Mouse (Mus musculus) R1 (cell line): ENCODE data around the gene Rpsa.

Experiments
- DNase-seq: peaks from one replicate; pipeline ENCODE4 v3.0.0-alpha.2; 2018; ENCODE audit warnings: low read depth, low spot score

The Rpsa gene

DNA sequence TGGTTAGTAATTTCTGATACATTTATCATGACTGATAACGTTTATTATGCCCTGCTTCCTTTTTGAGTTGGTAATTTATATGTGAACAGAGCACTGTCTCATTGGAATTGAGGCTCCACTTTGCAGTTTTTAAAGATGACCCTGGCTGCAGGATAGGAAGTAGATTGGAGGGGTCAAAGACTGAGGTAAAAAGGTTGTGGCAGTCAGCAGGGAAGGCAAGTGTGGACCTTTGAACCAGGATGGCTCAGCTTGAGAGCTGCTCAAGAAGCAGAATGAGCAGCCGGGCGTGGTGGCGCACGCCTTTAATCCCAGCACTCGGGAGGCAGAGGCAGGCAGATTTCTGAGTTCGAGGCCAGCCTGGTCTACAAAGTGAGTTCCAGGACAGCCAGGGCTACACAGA, 14.0 kb upstream of the Rpsa start:
- DNase-seq, result no peak

DNA sequence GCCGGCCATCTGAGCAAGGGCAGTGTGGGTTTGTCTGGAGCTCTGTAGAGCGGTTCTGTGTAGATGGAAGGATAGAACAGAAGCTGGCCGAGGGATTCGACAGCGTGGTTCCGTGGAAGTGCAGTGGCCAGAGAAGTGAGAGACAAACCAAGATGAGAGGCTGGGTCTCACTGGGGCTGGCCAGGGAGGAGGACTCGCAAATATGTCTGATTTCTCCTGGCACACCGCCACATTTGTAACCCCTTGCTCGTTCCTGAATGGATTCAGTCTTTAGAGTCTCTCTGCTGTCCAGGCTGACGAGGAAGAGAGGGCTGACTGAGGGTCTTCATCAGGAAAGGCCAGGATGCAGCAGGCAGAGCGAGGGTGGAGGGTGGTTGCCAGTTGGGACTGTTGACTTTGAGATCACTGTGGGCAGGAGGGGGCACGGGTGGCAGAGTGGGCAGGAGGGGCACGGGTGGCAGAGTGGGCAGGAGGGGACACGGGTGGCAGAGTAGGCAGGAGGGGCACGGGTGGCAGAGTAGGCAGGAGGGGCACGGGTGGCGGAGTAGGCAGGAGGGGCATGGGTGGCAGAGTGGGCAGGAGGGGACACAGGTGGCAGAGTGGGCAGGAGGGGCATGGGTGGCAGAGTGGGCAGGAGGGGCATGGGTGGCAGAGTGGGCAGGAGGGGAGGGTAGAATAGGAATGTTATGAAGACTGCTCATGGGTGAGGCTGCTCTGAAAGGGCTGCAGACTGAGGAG, 13.3 kb upstream of the Rpsa start:
- no peak for DNase-seq

DNA sequence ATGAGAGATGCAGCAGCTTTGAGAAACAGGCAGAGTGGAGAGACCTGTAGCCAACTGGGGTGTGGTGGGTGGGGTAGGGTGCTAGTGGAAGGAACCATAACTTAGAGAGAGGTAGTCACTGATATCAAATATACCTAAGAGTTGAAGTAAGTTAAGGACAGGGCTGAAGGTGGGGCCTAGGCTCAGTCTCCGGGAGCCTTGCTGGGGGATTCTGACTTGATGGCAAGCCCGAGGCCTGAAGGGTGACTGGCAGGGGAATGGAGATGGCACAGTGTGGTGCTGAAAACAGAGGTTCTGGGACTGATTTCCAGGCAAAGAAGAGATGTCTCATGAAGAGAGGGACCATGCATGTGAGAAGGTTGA, 12.7 kb upstream of the Rpsa start:
- no peak for DNase-seq

DNA sequence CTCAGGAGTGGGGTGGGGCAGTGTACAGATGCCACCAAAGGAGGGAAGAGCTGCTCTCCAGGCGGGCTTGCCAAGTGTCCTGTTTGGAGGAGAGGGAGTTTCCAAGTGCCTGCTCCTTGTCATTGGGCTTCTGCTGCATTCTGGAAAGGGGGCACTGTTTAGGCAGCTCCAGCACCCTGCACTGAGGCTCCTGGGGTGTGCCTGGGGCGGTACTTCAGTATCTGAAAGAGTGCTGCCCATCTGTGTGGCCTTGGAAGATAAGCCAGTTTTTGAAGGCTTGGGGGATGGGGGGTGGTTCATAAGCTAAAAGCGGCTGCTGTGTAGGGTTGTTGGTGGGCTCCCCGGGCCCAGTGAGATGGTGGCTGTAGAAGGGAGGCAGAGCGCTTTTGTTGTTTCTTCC, 11.9 kb upstream of the Rpsa start:
- no peak for DNase-seq

DNA sequence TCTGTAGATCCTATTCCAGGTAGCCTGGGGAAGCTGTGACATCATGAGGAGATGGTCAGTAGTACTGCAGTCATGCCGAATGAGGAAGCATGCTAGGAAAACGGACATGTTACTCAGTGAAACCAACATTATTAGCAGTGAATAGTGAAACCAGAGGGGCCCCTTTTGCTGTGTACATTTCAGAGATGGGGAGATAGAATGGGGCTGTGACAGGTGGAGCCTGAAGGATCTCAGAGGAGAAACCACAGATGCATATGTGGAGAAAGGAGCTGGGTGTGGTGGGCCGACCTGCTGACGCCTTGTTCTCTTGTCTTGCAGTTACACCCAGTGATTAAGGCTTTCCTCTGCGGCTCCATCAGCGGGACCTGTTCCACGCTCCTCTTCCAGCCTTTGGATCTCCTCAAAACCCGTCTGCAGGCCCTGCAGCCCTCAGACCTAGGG, 11.3 kb upstream of the Rpsa start:
- DNase-seq, result no peak

DNA sequence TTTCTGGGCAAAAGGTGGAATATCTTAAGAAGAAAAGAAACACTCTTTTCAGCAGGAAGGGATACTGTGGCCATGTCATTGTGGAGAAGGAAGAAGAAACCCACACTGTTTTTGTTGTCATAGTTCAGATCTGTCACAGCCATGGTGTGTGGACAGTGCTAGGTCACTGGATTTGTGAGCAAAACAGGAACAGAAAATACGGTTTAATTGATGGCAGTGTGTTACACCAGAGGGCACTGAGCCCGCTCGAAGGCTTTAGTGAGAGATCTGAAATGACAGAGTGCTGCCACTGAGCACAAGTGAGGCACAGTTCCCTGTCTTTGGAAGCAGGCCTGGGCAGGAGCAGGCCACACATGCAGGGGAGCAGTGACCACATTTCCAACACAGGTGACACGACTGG, 9.3 kb upstream of the Rpsa start:
- DNase-seq, result no peak

DNA sequence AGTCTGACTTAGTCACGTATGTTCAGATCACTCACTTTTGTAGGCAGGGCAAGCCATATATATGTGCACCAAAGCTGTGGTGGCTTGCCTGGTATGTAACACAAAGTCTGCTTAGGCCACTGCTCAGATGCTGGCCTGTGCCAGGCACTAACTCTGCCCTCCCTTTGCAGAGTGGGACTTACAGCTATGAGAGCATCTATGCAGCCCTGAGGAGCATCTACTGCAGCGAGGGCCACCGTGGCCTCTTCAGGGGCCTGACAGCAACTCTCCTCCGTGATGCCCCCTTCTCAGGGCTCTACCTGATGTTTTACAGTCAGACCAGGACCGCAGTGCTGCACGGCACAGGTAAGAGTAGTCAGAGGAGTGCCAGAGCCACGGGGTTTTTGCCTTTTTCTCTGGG, 7.0 kb upstream of the Rpsa start:
- DNase-seq, result no peak

DNA sequence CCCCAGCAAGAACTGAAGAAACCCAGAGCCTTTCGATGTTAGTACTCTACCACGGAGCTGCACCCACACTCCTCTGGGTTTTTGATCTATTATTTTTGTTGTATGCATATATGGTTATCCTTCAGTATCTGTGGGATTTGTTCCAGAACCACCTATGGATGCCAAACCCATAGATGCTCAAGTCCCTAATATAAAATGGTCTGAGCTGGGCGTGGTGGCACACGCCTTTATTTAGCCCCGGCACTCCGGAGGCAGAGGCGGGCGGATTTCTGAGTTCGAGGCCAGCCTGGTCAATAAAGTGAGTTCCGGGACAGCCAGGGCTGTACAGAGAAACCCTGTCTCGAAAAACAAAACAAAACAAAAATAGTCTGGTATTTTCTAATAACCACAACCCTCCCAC, 621 bp upstream of the Rpsa start:
- no peak for DNase-seq

DNA sequence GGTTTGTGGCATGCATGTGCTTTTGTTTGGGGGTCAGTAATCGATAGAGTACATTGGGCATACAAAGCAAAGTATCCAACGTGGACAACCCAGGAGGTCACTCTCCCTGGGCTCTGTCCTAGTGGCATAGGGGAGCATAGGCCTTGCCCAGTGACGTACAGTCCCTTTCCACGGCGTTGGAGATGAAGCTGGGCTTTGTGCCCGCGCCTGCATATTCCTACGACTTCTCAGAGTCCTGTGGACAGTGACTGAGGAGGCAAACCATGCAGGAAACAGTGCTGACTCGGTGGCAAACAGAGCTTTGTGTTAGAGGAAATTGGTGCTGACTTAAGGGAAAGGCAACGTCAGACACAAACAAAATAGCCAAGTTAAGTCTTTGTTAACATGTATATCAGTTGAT, 1.8 kb downstream of the Rpsa start:
- no peak for DNase-seq

DNA sequence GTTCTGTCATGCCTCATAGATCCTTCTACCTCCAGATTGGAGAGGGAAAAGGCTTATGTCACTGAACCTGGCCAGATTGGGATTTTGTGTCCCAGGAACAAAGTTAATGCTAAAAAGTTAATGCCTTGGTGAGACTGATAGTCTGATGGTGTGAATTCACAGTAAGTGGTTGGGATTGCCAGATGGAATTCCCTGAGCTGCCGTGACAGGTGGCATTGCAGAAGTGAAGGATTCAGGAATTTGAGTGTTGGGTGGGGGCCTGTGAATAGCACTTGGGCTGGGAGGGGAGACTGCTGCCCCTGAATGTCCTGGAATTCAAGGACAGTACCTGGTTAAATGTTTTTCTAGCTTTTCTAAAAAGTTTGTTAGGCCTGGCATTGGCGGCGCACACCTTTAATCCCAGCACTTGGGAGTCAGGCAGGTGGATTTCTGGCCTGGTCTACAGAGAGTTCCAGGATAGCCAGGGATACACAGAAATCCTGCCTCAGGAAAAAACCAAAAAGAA, 4.3 kb downstream of the Rpsa start:
- DNase-seq, result no peak

DNA sequence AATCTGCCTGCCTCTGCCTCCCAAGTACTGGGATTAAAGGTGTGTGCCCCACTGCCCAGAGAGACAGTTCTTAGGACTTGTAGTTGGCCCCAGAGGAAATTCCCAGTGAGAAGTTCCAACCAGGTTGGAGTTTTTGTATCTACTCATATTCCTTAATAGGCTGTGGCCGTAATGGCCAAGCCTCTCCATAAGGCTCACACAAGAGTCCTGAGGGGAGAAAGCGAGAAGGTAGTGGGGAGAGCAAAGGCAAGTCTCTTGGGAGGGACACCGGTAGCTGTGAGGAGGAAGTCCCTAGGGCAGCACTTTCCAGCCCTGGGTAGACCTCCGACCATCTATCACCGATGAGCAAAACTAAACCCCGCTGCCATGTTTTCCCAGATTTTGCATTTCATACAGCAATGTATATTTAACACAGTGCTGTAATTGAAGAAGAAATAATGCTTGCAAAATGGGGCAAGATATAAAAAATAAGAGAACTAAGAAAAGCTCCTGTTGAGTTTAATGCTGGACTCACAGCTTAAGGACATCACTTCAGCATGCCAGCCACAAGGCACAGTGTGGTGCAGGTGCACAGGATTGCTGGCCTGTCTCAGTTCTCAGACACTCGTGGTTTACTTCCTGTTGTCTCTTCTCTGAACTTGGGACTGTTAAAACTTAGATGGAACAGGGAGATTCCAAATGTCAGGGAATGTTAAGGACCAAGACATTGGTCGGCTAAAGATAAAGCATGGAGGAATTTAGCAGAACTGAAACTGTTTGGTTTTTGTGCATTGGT, 5.7 kb downstream of the Rpsa start:
- peak; percentile 60 for DNase-seq

DNA sequence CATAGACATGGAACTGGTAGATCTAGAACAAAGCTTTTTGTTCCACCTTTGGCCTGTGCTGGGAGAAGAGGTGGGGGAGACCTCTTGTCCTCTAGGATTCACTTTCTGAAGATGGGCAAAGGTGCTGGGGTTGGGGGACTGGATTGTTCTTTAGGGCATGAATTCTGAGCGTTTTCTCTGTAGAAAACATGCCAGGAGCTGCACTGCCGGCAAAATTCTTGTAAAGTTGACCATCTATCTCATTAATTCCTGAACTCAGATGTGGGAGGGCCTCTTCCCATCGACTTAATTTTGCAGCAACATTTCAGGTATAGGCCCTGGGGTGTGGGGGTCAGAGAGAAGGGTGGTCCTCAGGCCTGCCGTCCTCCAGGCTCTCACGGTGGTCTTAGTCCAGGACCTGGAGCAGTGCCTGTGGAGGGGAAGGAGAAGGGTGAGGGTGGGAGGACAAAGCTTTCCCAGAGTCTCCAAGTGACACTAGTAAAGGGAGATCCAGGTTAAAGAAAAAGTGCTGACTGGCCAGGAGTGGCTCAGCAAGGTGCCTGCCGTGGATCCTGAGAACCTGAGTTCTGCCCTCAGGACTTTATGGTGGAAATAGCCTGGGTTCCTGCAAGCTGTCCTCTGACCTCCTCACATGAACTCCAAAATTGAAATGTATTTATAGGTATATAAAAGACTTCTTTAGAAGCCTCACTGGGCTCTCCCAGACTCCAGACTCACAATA, 6.4 kb downstream of the Rpsa start:
- DNase-seq, result no peak

DNA sequence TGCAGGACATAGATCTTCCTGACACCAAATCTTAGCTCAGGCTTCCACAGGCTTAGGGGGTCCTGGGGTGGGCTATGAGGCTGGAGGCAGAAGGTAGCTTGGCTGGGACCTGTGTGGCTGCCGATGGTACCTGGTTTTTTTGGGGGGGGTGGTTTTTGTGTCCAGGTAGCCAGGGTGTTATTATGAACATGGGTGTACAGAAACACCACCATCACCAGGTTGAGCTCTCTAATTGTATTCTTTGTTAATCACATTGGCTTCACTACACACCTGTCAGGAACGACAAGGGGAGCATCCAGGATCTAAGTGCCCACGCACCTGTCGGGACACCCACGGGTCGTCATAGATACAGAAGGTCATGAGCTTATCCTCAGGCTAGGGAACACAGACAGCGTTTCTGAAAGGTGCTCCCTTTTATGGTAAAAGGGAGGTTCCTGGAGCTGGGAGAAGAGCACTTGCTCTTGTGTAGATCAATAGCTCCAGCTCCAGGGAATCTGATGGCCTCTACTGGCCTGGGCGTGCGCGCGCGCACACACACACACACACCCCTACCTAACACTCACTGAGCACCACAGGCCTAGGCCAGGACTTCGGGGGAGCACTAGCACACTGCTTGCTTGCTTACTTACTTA, 7.2 kb downstream of the Rpsa start:
- DNase-seq, result peak; percentile 77

DNA sequence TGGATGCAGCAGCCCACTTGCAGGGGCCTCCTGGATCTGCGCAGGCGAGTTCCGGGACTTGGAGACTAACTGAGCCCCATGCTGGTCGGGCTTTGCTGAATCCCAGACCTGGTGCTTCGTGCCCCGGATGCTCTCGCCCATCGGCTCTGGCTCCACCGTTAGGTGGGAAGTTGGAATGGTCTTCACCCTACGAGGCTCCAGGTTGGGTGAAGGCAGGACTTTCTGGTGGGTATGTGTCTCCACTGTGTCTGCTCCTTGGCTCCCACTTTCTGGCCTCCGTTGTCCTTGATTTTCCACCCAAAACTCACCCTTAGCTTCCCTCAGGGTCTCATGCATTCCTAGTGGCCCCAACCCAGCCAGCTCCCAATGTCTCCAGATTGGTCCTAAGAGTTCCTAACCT, 8.0 kb downstream of the Rpsa start:
- no peak for DNase-seq

DNA sequence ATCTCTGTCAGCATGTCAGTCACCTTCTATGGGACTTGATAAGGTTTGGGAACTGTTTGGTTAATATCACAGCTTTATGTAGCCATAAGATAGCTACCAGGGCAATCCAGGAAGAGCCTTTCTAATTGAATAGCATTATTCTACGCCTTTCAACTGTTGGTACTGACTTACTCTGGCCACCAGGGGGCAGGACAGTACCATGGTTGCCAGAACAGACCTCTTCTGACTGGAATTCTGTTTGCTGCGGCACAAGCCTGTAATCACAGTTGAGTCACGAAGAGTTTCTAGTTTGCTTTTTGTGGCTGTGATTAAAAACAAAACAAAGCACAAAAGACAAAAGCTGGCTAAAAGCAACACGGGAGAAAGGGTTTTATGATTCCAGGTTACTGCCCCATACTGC, 13.2 kb downstream of the Rpsa start:
- peak; percentile 82 for DNase-seq

DNA sequence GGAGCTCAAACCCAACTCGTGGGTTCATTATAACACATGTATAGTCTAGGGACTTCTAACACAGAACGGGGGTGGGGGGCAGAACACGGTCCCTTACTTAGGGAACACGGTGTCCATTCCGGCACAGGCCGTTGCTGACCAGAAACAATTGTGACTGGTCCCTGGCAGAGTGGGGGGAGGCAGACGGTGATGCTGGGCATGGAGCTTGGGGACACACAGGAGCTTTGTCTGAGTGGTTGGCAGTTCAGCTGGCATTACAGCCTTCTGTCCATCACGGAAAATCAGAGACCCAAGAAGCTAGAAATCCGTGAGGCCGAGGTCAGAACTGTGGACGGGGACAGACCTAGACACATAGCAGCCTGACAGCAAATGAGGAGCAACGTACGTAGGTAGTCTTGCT, 17.0 kb downstream of the Rpsa start:
- DNase-seq, result no peak

DNA sequence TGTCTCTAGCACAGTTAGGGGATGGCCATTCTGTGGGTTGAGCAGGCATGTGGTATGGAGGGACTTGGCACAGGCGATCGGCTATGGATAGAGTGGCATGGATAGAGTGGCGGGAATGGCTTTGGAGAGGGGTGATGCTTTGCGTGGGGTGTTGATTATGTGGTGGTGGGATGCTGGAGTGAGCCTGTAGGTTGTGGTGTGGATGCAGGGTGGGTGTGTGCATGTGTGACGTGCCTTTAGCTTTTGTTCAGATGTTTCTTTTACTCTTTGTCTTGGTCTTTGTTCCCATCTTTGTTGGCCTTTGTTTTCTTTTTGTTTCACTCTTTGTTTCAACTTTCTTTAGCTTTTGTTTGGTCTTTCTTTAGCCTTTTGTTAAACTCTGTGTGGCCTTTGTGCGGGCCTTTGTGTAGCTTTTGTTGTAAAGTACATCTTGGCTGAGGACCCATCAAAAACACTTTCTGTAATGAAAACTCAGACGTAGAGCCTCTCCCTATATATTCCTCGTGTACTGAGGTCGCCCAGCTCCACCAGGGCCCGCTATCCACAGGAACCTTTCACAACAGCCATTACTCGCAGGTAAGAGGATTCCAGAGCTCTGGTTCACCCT, 21.8 kb downstream of the Rpsa start, which contains the start of gene Mobp:
TSS of gene Mobp (plus strand) at position 486 of the 607 bp plus-strand sequence.
- peak; percentile 95 for DNase-seq

DNA sequence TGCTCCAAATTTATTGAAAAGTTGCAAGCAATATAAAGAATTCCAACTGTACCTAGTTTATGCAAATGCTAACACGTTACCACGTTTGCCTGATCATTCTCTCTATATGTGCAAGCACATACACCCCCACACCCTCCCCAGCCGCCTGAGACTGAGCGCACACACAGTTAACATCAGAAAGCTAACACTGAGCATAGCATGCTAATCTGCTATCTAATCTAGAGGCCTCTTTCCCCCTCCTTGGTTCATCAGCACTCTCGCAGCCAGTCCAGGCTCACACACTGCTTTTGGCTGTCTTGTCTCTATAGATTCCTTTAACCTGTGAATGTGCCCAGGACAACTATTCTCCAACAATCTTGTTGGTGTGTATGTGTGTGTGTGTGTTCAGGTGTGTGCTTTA, 23.7 kb downstream of the Rpsa start:
- no peak for DNase-seq

DNA sequence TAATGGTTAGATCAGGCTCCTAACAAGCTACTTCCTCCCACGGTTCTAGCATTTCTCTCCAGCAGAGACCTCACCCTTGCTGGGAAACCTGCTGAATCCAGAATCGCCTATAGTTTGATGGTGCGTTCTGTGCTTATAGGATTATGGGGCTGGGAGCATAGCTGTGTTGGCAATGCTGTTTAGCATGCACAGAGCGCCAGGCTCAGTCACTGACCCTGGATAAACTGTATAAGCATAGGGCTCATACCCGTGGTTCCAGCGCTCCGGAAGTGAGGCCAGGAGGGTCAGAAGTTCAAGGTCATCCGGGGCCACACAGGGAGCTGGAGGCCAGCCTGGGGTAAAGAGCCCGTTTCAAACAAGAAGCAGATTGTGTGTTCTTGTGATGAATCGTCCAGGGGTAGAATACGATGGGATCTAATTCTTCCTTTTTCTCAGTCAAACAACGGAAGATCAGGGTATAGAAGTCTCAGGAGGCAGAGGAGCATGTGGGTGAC, 24.5 kb downstream of the Rpsa start:
- DNase-seq, result peak; percentile 81

DNA sequence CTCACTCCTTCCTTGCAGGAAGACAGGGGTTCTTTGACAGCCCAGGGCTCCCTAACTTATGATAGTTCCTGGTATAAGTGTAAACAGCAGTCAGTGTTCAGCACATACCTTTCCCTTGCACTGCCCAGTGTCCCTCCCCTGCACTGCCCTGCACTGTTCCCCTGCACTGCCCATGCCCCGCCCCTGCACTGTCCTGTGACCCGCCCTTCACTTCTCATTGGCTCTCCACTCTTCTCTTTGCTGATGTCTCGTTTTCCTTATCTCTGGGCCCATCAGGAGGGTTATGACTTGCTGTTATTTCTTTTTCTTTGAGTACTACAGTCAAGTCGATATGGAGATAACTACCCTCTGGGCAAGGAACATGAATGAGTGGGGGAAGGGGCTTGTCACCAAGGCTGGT, 30.6 kb downstream of the Rpsa start:
- DNase-seq, result no peak

DNA sequence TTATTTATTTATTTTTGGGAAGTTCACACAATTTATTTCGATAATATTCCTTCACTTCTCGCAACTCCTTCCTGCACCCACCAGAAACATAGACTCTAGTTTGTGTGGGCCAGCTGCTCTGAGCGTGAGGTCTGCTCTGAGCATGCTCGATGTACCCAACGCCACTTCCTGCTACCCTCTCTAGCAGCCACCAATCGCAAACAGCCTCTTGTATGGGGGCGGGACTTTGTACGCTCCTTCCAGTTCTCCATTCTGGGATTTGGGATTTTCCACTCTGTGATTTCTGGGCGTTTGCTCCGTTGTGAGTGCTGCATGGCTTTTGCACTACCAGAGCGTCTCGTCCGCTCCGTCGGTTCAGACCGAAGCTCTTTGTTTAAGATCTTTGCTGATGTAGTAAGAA, 36.4 kb downstream of the Rpsa start:
- DNase-seq, result peak; percentile 93
